Mouse (Mus musculus): Measurements from ENCODE around the gene Slc16a8.

Slc16a8 gene

DNA sequence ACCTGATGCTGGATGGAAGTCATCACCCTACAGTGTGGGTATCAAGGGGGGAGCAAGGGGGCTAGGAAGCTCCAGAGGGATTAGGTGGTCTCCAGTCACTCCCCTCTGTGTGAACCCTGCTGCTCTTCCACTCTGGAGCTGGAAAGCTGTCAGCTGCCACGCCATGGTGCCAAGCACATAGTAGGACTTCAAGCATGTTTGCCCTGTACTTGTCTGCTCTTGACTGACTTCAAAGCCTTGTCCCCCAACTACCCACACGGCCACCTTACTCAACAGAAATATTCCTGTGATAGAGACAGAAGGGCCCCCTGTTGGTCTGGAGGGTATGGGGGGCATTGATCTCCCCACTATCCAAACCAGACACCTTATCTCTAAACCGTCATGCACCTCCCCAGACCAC lies 38.4 kb downstream of the Slc16a8 start:
- no peak for DNase-seq (ENCODE audit: low spot score in 2 of 2)

DNA sequence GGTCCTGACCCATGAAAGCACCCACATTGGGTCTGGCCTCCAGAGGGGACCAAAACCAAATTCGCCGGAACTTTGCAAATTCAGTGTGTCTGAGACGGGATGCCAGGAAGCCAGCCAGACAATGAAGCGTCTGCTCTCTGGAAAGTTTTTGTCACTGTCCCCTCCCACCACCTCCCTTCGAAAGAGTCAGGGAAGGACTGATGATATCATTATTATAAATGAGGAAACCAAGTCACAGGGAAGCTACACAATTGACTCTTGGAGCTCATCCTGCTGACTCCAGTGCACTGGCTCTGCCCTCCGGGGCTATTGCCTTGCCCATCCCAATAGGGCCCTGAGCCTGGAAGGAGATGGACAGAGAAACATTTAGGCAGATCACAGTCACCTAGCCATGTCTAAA lies 41.0 kb downstream of the Slc16a8 start:
- no peak for DNase-seq (ENCODE audit: low spot score in 2 of 2)

DNA sequence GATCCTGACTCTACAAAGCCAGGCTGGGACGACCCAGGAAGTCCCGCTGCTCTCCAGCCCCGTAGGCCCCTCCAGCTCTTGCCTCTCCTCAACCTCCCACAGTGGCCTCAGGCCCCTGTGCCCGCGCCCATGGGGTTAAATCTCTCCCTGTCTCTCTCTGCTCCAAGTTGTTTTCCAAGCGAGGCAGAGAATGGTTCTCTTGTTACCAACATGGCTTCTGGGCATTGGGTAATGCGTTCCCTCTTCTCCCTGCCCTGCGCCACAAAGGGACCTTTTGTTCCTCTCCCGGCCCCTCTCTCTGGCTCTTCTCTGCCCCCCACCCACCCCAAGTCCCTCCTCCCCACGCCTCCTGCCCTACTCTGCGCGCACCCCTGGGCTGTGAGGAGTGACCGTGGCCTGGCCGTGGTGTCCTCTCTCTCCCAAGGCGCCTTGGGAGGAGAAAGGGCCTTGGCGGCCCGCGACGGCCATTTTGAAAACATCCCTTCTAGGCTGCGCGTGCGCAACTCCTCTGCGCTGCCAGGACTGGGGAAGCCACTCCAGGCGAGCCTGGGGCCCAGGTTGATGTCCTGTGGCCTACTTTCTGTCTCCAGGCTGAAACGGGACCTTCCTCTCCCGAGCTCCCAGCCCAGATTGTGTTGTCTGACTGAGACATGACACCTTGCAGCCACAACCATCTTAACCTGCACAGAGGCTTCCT lies 41.7 kb downstream of the Slc16a8 start:
- no peak for DNase-seq (ENCODE audit: low spot score in 2 of 2)

GRCm38 (mm10) chr15:79210357-79210756 lies 44.2 kb downstream of the Slc16a8 start:
- no peak for DNase-seq (ENCODE audit: low spot score in 2 of 2)

DNA sequence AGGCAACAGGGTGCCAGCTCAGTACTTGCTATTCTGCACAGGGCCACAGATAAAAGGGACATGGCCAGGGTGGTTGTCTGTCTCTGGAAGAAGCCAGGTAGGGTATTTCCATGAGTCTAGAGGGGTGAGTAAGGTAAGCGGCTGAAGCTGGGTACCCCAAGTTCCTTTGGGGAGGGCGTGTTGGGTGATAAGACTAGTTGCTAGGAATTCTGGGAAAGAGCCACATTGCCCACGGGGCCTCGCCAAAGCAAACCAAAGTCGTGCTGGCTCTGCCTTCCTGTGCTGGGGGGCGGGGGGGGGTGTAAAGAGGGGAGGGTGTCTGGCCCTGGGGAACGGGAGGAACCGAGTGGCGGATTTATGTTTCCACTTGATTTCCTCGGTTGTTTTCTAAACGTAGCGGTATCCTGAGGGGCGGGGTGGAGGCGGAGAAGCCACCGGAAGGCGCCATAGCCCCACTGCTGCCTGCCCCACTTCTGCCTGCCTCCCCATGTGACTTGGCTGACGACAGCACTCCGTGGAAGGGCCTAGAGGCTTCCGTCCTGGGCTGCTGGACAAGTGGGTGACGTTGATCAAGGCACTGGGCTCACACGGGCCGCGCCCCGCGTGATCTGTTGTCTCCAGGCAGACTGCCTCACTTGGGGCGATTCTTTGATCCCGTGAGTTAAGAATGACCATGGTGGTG lies 45.7 kb downstream of the Slc16a8 start:
- DNase-seq (ENCODE audit: low spot score in 2 of 2) = no peak

- no peak for DNase-seq (ENCODE audit: low spot score in 2 of 2)
These were observed 46.4 kb downstream of the Slc16a8 start for GRCm38 (mm10) chr15:79208211-79208610.

GRCm38 (mm10) chr15:79202575-79202974 lies 52.0 kb downstream of the Slc16a8 start:
- DNase-seq (ENCODE audit: low spot score in 2 of 2) = no peak

- DNase-seq (ENCODE audit: low spot score in 2 of 2) = peak in 1 of 2 experiments; percentile 23
These were observed 52.9 kb downstream of the Slc16a8 start for GRCm38 (mm10) chr15:79201491-79202150.

Measured in frontal cortex, postnatal 36 days (tissue).